Mouse (Mus musculus): ENCODE measurements around the gene Il17rb. TPM values are rescaled to one million over a fixed set of nuclear protein-coding genes. Genes with fewer than 3 reads are reported as not detected.

Il17rb gene
- polyA plus RNA-seq (2012; rRNA removed) (1.3 TPM in 2 replicates), polyA plus RNA-seq (2014; fragmentation: Nextera tagmentation; extraction: Ambion mirVana) (1.3 and 1.7 TPM in 2 replicates)

DNA sequence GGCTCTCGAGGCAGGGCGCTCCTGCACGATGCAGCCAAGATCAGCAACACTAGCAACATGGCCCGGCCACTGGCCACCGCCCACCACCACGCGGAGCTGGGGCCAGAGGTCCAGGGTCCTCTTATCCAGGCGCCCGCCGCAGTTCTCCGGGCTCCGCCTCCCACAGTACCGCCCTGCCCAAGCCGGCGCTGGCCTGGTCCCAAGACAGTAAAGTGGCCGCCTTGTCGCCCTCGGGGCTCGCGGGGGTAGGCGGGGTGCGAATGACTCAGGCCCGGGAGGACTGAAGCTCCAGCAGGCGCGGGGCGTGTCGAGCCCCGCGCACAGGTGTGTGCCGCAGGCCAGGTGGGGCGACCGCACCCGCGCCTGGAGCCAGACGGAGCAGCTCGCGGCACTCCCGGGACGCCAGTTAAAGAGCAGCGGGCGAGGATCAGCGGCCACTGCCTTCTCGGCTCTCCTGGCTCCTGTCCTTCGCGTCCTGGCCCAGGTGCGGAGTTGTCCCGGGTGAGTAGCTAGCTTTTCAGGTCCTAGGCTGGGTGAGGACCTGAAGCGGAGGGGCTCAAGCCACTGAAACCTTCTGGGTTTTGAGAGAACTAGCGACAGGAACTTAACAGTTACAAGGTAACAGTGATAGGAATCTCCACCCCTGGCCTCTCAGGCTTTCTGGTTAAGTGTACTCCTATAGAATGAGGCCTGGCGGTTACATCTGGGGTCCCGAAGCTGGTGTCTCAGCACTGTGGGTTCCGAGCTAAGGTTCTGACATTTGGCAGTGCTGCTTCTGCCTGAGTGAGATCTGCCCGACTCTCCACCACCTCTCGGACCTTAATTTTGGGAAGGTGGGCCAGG is at the start of gene Il17rb, which contains the start of gene Chdh:
Il17rb (minus strand) TSS at position 164 of the 843 bp plus-strand sequence.
Chdh (plus strand) TSS at position 291 of the 843 bp plus-strand sequence.
- Histone ChIP-seq H3K9me3 (ENCODE audit: control insufficient read depth, low read length) (no peaks in the 10 kb centered on the region), H3K4me3 (replicated peaks; ENCODE audit: low read length) (peak within 1 kb of the TSS; percentile 41), H3K4me1 (ENCODE audit: control insufficient read depth, insufficient read depth, low read length) (peaks cover 20% of the 10 kb centered on the region), H3K9ac (ENCODE audit: low read depth, low read length, severe bottlenecking) (peak within 1 kb of the TSS; percentile 48), H3K4me2 (replicated peaks; ENCODE audit: low read depth, low read length, severe bottlenecking) (peak within 1 kb of the TSS; percentile 78), H3K27me3 (ENCODE audit: control insufficient read depth, insufficient read depth, low read length) (peaks cover 7% of the 10 kb centered on the region; the same call in 1 of the 2 replicates), H3K36me3 (ENCODE audit: control insufficient read depth, insufficient read depth, low read length) (no peaks in the 10 kb centered on the region), H3K27ac (replicated peaks; ENCODE audit: low read depth, low read length) (no peak within 1 kb of the TSS)
- peak; percentile 53; the same call in 1 of the 2 replicates for ATAC-seq (ENCODE audit: low FRiP score, low read depth)
- WGBS: 10% methylated on average over 42 of the region's 54 CpGs
- DNase-seq (ENCODE audit: low spot score): peak; percentile 12
- no peak for TF ChIP-seq POLR2A (IDR thresholded peaks at IDR 0.05; ENCODE audit: borderline replicate concordance, extremely low read depth, insufficient read depth, insufficient read length)

DNA sequence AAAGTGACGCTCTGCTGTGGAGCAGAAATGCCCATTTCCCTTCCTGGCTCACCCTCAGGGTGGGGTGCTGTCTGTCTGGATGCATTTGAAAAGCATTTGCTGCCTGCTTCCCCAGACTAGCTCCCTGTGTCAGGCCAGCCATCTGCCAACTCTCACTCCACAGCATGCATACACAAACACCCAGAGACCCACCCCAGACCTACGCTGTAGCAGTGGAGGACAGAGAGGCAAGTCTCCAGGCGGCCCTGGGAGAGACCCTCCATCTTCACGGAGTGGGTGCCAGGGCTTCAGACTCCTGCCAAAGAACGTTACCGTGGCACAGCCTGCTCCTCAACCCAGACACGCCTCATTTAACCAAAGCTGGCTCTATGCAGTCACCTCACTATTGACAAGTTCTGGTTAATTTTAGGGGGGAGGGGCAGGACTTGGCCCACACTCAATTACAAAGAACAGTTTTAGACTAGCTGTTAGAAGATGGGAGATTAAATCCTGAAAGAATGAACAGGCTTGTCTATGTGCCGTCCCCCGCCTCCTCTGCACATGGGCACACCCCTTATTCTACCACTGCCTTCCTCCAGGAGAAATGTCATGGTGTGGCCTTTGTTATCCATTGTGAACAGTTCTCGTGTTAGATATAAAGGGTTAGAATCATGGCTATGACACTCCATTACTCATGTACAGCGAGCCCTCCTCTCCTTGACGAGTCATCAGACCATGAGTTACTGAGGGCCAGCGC is 47.5 kb upstream of the Il17rb start:
- no peaks in the 10 kb centered on the region for H3K27me3 ChIP-seq (ENCODE audit: control insufficient read depth, insufficient read depth, low read length)
- WGBS: 66% methylated on average over 13 of the region's 13 CpGs
- no peak for ATAC-seq (ENCODE audit: low FRiP score, low read depth)
- H3K4me1 ChIP-seq (ENCODE audit: control insufficient read depth, insufficient read depth, low read length): no peaks in the 10 kb centered on the region
- no peaks in the 10 kb centered on the region for H3K36me3 ChIP-seq (ENCODE audit: control insufficient read depth, insufficient read depth, low read length)
- no peak overlapping the region for H3K4me2 ChIP-seq (replicated peaks; ENCODE audit: low read depth, low read length, severe bottlenecking)
- H3K4me3 ChIP-seq (replicated peaks; ENCODE audit: low read length): no peak overlapping the region
- no peak overlapping the region for H3K27ac ChIP-seq (replicated peaks; ENCODE audit: low read depth, low read length)
- no peak overlapping the region for H3K9ac ChIP-seq (ENCODE audit: low read depth, low read length, severe bottlenecking)
- H3K9me3 ChIP-seq (ENCODE audit: control insufficient read depth, low read length): no peaks in the 10 kb centered on the region
- no peak for TF ChIP-seq POLR2A (IDR thresholded peaks at IDR 0.05; ENCODE audit: borderline replicate concordance, extremely low read depth, insufficient read depth, insufficient read length)
- no peak for DNase-seq (ENCODE audit: low spot score)

DNA sequence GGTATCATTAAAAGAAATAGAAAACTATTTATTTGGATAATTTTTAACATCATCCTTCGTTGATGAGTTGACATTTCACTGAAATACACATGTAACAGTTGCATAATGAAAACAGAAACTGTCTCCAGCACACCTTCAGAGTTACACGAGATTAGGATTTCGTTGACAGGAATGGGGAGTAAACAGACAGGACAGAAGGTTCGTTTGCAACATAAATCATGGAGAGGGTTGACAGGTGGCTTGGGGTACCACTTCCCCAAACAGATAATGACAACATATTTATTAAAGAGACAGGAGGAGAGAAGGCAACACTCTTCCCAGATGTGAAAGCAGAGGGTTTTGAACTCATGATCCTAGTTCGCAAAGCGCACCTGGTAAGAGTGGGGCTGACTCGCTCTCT is 46.2 kb upstream of the Il17rb start:
- no peak overlapping the region for H3K9ac ChIP-seq (ENCODE audit: low read depth, low read length, severe bottlenecking)
- H3K4me2 ChIP-seq (replicated peaks; ENCODE audit: low read depth, low read length, severe bottlenecking): no peak overlapping the region
- ATAC-seq (ENCODE audit: low FRiP score, low read depth) (no peak), DNase-seq (ENCODE audit: low spot score) (no peak)
- H3K27me3 ChIP-seq (ENCODE audit: control insufficient read depth, insufficient read depth, low read length): no peaks in the 10 kb centered on the region
- H3K4me1 ChIP-seq (ENCODE audit: control insufficient read depth, insufficient read depth, low read length): no peaks in the 10 kb centered on the region
- no peaks in the 10 kb centered on the region for H3K36me3 ChIP-seq (ENCODE audit: control insufficient read depth, insufficient read depth, low read length)
- no peak for TF ChIP-seq POLR2A (IDR thresholded peaks at IDR 0.05; ENCODE audit: borderline replicate concordance, extremely low read depth, insufficient read depth, insufficient read length)
- H3K4me3 ChIP-seq (replicated peaks; ENCODE audit: low read length): no peak overlapping the region
- H3K27ac ChIP-seq (replicated peaks; ENCODE audit: low read depth, low read length): no peak overlapping the region
- H3K9me3 ChIP-seq (ENCODE audit: control insufficient read depth, low read length): no peaks in the 10 kb centered on the region
- 73% methylated on average over 7 of the region's 7 CpGs for WGBS

DNA sequence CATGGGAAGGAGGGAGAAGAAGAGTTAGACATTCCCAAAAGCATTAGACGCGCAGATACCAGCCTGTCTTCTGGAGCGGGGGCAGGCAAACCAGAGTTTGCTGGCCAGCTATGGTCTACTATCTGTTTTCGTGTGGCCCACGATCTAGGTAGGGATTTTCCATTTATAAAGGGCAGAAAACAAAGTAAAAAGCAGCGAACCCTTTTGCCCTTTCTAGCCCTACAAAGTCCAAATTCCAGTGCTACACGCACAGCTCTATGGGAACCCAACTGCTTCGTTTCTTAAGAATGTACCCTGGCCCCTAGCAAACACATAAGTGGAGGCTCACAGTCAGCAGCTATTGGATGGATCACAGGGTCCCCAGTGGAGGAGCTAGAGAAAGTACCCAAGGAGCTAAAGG is 41.6 kb upstream of the Il17rb start:
- Histone ChIP-seq H3K27ac (replicated peaks; ENCODE audit: low read depth, low read length) (no peak overlapping the region), H3K36me3 (ENCODE audit: control insufficient read depth, insufficient read depth, low read length) (no peaks in the 10 kb centered on the region), H3K9me3 (ENCODE audit: control insufficient read depth, low read length) (no peaks in the 10 kb centered on the region), H3K4me2 (replicated peaks; ENCODE audit: low read depth, low read length, severe bottlenecking) (no peak overlapping the region), H3K9ac (ENCODE audit: low read depth, low read length, severe bottlenecking) (no peak overlapping the region), H3K27me3 (ENCODE audit: control insufficient read depth, insufficient read depth, low read length) (no peaks in the 10 kb centered on the region), H3K4me3 (replicated peaks; ENCODE audit: low read length) (no peak overlapping the region), H3K4me1 (ENCODE audit: control insufficient read depth, insufficient read depth, low read length) (no peaks in the 10 kb centered on the region)
- DNase-seq (ENCODE audit: low spot score) (no peak), ATAC-seq (ENCODE audit: low FRiP score, low read depth) (no peak)
- TF ChIP-seq POLR2A (IDR thresholded peaks at IDR 0.05; ENCODE audit: borderline replicate concordance, extremely low read depth, insufficient read depth, insufficient read length): no peak
- 87% methylated on average over 8 of the region's 8 CpGs for WGBS

DNA sequence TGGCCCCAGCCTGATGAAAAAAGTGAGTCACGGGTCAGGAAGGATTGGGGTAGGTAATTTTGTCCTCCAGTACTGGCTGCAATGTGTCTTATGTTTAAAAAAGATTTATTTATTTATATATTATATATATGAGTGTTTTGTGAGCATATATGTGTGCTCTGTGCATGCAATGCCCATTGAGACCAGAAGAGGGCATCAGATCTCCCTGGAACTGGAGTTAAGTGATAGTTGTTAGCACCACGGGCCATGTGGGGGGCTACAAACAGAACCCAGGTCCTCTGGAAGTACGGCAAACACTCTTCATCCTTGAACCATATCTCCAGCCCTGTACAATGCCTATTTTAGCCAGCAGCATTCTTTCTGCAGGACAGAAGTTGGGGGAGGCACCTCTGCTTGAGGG is 39.4 kb upstream of the Il17rb start:
- Histone ChIP-seq H3K4me3 (replicated peaks; ENCODE audit: low read length) (no peak overlapping the region), H3K4me2 (replicated peaks; ENCODE audit: low read depth, low read length, severe bottlenecking) (no peak overlapping the region), H3K27me3 (ENCODE audit: control insufficient read depth, insufficient read depth, low read length) (no peaks in the 10 kb centered on the region), H3K9me3 (ENCODE audit: control insufficient read depth, low read length) (no peaks in the 10 kb centered on the region), H3K36me3 (ENCODE audit: control insufficient read depth, insufficient read depth, low read length) (no peaks in the 10 kb centered on the region), H3K9ac (ENCODE audit: low read depth, low read length, severe bottlenecking) (no peak overlapping the region), H3K27ac (replicated peaks; ENCODE audit: low read depth, low read length) (no peak overlapping the region), H3K4me1 (ENCODE audit: control insufficient read depth, insufficient read depth, low read length) (no peaks in the 10 kb centered on the region)
- ATAC-seq (ENCODE audit: low FRiP score, low read depth) (no peak), DNase-seq (ENCODE audit: low spot score) (no peak)
- WGBS: 84% methylated on average over 3 of the region's 3 CpGs
- no peak for TF ChIP-seq POLR2A (IDR thresholded peaks at IDR 0.05; ENCODE audit: borderline replicate concordance, extremely low read depth, insufficient read depth, insufficient read length)
